Mouse (Mus musculus) intestine, postnatal 0 days (tissue): Measurements from ENCODE around the gene Dach2. TPM values are rescaled to one million over a fixed set of nuclear protein-coding genes. Genes with fewer than 3 reads are reported as not detected.

Source experiments
- ATAC-seq: fragments of 200-750 bp; cut with Nextera tagmentation; 2 replicates; pipeline ENCODE4 v1.8.0; 2017; ENCODE audit warnings: mild to moderate bottlenecking, moderate TSS enrichment, moderate library complexity
- H3K27ac ChIP-seq: fragments of 300-500 bp; sonication (generic); 2 replicates; pipeline ENCODE4 v1.5.1; 2014; ENCODE audit warnings: mild to moderate bottlenecking, low read depth, low read length, moderate library complexity
- H3K27me3 ChIP-seq: fragments of 300-500 bp; sonication (generic); replicated peaks from 2 replicates; pipeline ENCODE4 v1.6.1; 2014; ENCODE audit warnings: low read length, mixed read lengths; ENCODE audit not compliant: control insufficient read depth, insufficient read depth
- H3K36me3 ChIP-seq: fragments of 300-500 bp; sonication (generic); 2 replicates; pipeline ENCODE4 v1.6.1; 2014; ENCODE audit warnings: mild to moderate bottlenecking, moderate library complexity; ENCODE audit not compliant: control insufficient read depth, insufficient read depth
- H3K4me1 ChIP-seq: fragments of 300-500 bp; sonication (generic); replicated peaks from 2 replicates; pipeline ENCODE4 v1.6.1; 2014; ENCODE audit warnings: antibody characterized with exemption, low read length, mixed read lengths; ENCODE audit not compliant: control insufficient read depth, insufficient read depth
- H3K4me2 ChIP-seq: fragments of 300-500 bp; sonication (generic); replicated peaks from 2 replicates; pipeline ENCODE4 v1.6.1; 2014; ENCODE audit warnings: low read depth, mild to moderate bottlenecking, moderate library complexity
- H3K4me3 ChIP-seq: fragments of 300-500 bp; sonication (generic); 2 replicates; pipeline ENCODE4 v1.5.1; 2014; ENCODE audit warnings: low read depth, low read length
- H3K9ac ChIP-seq: fragments of 300-500 bp; sonication (generic); 2 replicates; pipeline ENCODE4 v1.6.1; 2014; ENCODE audit warnings: mild to moderate bottlenecking, low read depth, low read length
- H3K9me3 ChIP-seq: fragments of 300-500 bp; sonication (generic); 2 replicates; pipeline ENCODE4 v1.6.1; 2016; ENCODE audit warnings: mixed run types; ENCODE audit not compliant: control insufficient read depth
- CTCF ChIP-seq: sonication (generic); IDR thresholded peaks from 2 replicates; pipeline ENCODE4 v1.5.1; 2016; ENCODE audit warnings: low read depth, mild to moderate bottlenecking, control low read depth, antibody characterized with exemption, moderate library complexity
- WGBS: fragments of 180-500 bp; shearing (Covaris S2); extraction: QIAGEN DNeasy Blood & Tissue Kit; methylation state at CpG from one replicate; pipeline ENCODE4 v1.1.7; 2014; 5-methylcytosine and 5-hydroxymethylcytosine counted together
- polyA plus RNA-seq: library from polyadenylated mRNA; unstranded; fragments of >200 nt; fragmentation: Nextera tagmentation; extraction: Ambion mirVana; gene quantifications from 2 replicates; pipeline ENCODE4 v1.2.1, GENCODE M21; 2015

Gene Dach2
- polyA plus RNA-seq, 1 experiment from 2014 or later, result 0.80 TPM

DNA sequence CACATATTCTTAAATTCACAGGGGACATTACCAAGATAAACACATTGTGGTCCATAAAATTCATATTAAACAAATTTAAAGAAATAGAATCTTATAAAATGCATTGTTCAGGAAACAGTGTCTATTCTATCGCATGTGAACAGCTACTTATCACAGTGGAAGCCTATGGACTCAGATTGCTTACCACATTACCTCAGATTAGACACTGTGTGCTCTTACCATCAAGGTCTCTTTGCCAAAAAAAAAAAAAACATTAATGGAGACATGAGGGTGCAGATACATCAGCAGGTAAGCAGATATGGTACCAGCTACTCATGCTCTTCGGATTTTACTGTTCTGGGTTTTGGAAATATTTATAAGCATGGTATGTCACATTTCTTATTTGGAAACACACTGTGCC, 415.1 kb downstream of the Dach2 start:
- WGBS, result 77% methylated on average over 2 of the region's 2 CpGs

DNA sequence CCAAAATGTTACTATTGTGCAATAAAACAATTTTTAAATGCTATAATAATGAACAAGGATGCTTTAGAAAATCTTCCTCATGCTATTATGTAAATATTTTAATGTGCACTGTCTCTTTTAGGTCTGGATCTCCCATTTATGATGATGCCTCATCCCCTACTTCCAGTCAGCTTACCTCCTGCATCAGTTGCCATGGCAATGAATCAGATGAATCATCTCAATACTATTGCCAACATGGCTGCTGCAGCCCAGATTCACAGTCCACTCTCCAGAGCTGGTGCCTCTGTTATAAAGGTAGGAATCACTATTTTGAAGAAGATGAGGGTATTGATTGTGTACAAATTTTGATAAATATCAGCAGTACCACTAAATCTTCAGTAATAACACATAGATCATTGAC, 426.8 kb downstream of the Dach2 start:
- H3K9me3 ChIP-seq, result no peaks in the 10 kb centered on the region
- no peak overlapping the region for H3K9ac ChIP-seq
- no peak for ATAC-seq
- no peak overlapping the region for H3K4me3 ChIP-seq
- H3K4me2 ChIP-seq, result no peak overlapping the region
- no peak overlapping the region for H3K27ac ChIP-seq
- H3K4me1 ChIP-seq, result no peaks in the 10 kb centered on the region
- no peaks in the 10 kb centered on the region for H3K36me3 ChIP-seq
- TF ChIP-seq CTCF, result no peak
- no peaks in the 10 kb centered on the region for H3K27me3 ChIP-seq

More for the DNA sequence above, 415.1 kb downstream of the Dach2 start:
- Histone ChIP-seq H3K9me3 (no peaks in the 10 kb centered on the region), H3K9ac (no peak overlapping the region), H3K27me3 (no peaks in the 10 kb centered on the region), H3K36me3 (no peaks in the 10 kb centered on the region), H3K27ac (no peak overlapping the region), H3K4me3 (no peak overlapping the region), H3K4me2 (no peak overlapping the region), H3K4me1 (no peaks in the 10 kb centered on the region)
- no peak for ATAC-seq
- TF ChIP-seq CTCF, result no peak

DNA sequence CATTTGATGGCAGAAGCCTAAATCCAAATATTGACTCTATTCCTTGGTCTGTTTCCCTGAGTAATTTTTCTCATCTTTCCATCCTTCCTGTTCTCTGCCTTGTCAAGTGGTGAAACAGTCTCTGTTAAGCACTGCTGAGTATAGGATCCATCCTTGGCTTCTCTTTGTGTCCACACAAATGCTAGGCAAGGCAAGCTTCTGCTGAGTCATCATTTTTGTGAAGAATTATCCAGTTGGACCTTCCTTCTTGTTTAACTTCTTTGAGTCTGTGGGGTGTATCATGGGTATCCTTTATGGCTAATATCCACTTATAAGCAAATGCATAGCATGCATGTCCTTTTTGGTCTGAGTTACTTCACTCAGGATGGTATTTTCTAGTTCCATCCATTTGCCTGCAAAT, 449.8 kb downstream of the Dach2 start:
- H3K27ac ChIP-seq, result no peak overlapping the region
- H3K9me3 ChIP-seq, result no peaks in the 10 kb centered on the region
- no peaks in the 10 kb centered on the region for H3K4me1 ChIP-seq
- H3K4me3 ChIP-seq, result no peak overlapping the region
- no peak overlapping the region for H3K4me2 ChIP-seq
- TF ChIP-seq CTCF, result no peak
- H3K27me3 ChIP-seq, result no peaks in the 10 kb centered on the region
- no peak for ATAC-seq
- no peak overlapping the region for H3K9ac ChIP-seq
- H3K36me3 ChIP-seq, result no peaks in the 10 kb centered on the region

DNA sequence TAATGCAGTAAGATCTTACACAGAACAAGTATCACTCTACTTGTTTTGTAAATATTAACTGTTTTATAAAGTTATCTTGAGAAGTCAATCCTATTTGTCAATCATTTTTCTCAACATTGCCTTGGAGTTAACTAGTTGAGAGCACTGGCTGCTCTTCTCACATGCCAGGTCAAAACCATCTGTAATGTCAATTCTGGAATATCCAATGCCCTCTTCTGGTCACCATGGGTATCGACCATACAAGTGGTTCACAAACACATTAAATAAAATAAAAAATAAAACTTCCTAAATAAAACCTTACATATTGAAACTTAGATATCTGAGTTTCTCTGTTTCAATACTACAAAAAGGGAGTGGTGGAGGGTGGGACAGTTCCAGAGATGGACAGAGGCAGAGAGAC, 495.0 kb downstream of the Dach2 start:
- Histone ChIP-seq H3K9me3 (no peaks in the 10 kb centered on the region), H3K27ac (no peak overlapping the region), H3K4me3 (no peak overlapping the region), H3K9ac (no peak overlapping the region), H3K4me2 (no peak overlapping the region), H3K4me1 (no peaks in the 10 kb centered on the region), H3K36me3 (no peaks in the 10 kb centered on the region), H3K27me3 (no peaks in the 10 kb centered on the region)
- ATAC-seq, result no peak
- 39% methylated on average over 1 of the region's 1 CpGs for WGBS
- peak; percentile 51 for TF ChIP-seq CTCF

DNA sequence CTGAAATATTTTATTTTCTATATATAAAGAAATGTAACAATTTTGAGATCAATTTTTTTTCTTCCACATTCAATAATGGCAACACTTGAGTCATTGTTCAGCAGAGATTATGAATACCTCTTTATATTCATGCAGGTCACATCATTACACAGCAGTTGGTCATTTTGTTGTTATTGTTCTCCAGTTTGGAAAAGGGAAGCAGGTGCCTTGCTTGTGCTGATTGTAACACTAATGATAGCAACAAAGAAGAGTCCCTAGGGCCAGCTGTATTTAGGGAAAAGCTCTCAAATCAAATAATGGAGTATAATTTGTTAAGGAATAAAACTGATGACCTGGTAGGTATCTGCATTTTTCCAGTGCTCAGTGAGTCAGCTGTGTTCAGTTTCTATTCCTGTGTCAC, 513.1 kb downstream of the Dach2 start:
- no peak for ATAC-seq
- Histone ChIP-seq H3K9ac (no peak overlapping the region), H3K4me1 (no peaks in the 10 kb centered on the region), H3K27ac (no peak overlapping the region), H3K27me3 (no peaks in the 10 kb centered on the region), H3K36me3 (no peaks in the 10 kb centered on the region), H3K4me2 (no peak overlapping the region), H3K9me3 (no peaks in the 10 kb centered on the region), H3K4me3 (no peak overlapping the region)
- TF ChIP-seq CTCF, result no peak

DNA sequence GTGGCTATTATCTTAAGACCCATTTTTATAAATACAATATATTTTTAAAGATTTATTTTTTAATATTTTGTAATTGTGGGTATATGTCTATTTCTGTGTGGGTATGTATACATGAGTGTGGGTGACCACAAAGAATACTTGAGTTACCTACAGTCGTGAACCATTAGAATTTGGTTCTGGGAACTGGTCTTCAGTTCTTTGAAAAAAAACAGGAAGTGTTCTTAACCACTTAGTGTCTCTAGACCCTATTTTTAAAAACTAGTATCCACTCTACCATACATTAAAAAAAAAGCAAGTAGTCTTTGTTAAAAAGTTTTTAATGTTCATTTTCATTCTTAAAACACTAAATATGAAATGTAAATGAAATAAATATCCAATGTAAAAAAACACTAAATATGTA, 529.5 kb downstream of the Dach2 start:
- H3K4me2 ChIP-seq, result no peak overlapping the region
- no peaks in the 10 kb centered on the region for H3K9me3 ChIP-seq
- WGBS, result 63% methylated on average over 1 of the region's 1 CpGs
- H3K9ac ChIP-seq, result no peak overlapping the region
- TF ChIP-seq CTCF, result no peak
- H3K4me3 ChIP-seq, result no peak overlapping the region
- H3K36me3 ChIP-seq, result no peaks in the 10 kb centered on the region
- no peak for ATAC-seq
- H3K27me3 ChIP-seq, result no peaks in the 10 kb centered on the region
- no peaks in the 10 kb centered on the region for H3K4me1 ChIP-seq
- no peak overlapping the region for H3K27ac ChIP-seq

DNA sequence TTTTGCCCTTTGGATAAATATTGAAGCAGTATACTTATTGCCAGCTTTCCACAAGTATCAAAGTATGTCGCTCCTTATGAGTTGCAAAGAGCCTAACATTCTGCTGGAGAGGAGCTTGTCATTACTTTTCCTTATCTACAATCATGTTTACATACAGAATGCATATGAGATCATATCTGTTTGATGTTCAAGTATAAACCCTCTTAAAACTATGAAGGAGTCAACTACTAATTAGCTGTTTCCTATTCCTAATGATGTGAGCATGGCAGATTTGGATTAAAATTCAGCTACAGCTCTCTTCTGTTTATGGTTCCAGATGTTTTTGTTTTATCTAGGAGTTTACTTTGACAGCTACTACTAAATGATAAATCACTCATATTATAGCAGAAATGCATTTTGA, 535.8 kb downstream of the Dach2 start:
- Histone ChIP-seq H3K4me3 (no peak overlapping the region), H3K4me2 (no peak overlapping the region), H3K27me3 (no peaks in the 10 kb centered on the region), H3K9ac (no peak overlapping the region), H3K9me3 (no peaks in the 10 kb centered on the region), H3K27ac (no peak overlapping the region), H3K36me3 (no peaks in the 10 kb centered on the region), H3K4me1 (no peaks in the 10 kb centered on the region)
- ATAC-seq, result no peak
- no peak for TF ChIP-seq CTCF
- WGBS, result 83% methylated on average over 1 of the region's 1 CpGs
